Mouse (Mus musculus) C2C12 (cell line): ENCODE measurements around the gene Bptf. TPM values are rescaled to one million over a fixed set of nuclear protein-coding genes. Genes with fewer than 3 reads are reported as not detected.
"Not testable (repeated sequence)": the region's sequence is repeated elsewhere in the genome, so short reads cannot be mapped to it uniquely, and the experiment has no call there.

ENCODE experiments used
- H3K27me3 ChIP-seq: one replicate; pipeline ENCODE4 v1.6.1; 2011; ENCODE audit not compliant: control insufficient read depth, insufficient read depth, insufficient read length
- H3K36me3 ChIP-seq: one replicate; pipeline ENCODE4 v1.6.1; 2011; ENCODE audit not compliant: control insufficient read depth, insufficient read depth
- H3K4me3 ChIP-seq: one replicate; pipeline ENCODE4 v1.5.1; 2011; ENCODE audit warnings: mild to moderate bottlenecking, control low read depth; ENCODE audit not compliant: poor library complexity, insufficient read depth, severe bottlenecking
- H3K79me2 ChIP-seq: one replicate; pipeline ENCODE4 v1.6.1; 2011; ENCODE audit not compliant: control insufficient read depth, insufficient read depth
- H3K79me3 ChIP-seq: one replicate; pipeline ENCODE4 v1.6.1; 2011; ENCODE audit warnings: low read depth, control low read depth
- H3ac ChIP-seq: one replicate; pipeline ENCODE3; 2011; ENCODE audit warnings: low read depth; ENCODE audit not compliant: control insufficient read depth, insufficient read length
- CEBPB ChIP-seq: IDR thresholded peaks from one replicate; pipeline ENCODE4 v1.6.1; 2011; ENCODE audit warnings: low read depth, mild to moderate bottlenecking, control low read depth, moderate library complexity
- CTCF ChIP-seq: IDR thresholded peaks from one replicate; pipeline ENCODE4 v1.5.1; 2011; ENCODE audit not compliant: control insufficient read depth, insufficient read depth, insufficient read length
- FOSL1 ChIP-seq: IDR thresholded peaks from one replicate; pipeline ENCODE4 v1.8.0; 2011; ENCODE audit warnings: mild to moderate bottlenecking, low read length; ENCODE audit not compliant: poor library complexity, insufficient read depth, severe bottlenecking
- MAX ChIP-seq: IDR thresholded peaks from one replicate; pipeline ENCODE4 v1.6.1; 2011; ENCODE audit warnings: mild to moderate bottlenecking, control low read depth
- MYOD1 ChIP-seq: IDR thresholded peaks from one replicate; pipeline ENCODE4 v1.6.1; 2011; ENCODE audit warnings: low read depth; ENCODE audit not compliant: control insufficient read depth, insufficient read length
- MYOG ChIP-seq: IDR thresholded peaks from one replicate; pipeline ENCODE4 v1.6.1; 2011; ENCODE audit not compliant: control insufficient read depth, insufficient read length; ENCODE audit errors: extremely low read depth
- USF1 ChIP-seq: IDR thresholded peaks from one replicate; pipeline ENCODE4 v1.6.1; 2011; ENCODE audit warnings: low read depth, mild to moderate bottlenecking, control low read depth, moderate library complexity
- polyA plus RNA-seq: library from polyadenylated mRNA; unstranded; fragments of >200 nt; fragmentation: generic; extraction: Trizol; gene quantifications from one replicate; pipeline ENCODE4 v1.2.1, GENCODE M21; 2012; ENCODE audit warnings: missing spikeins

Bptf gene
- polyA plus RNA-seq, 1 experiment: 14.8 TPM

DNA sequence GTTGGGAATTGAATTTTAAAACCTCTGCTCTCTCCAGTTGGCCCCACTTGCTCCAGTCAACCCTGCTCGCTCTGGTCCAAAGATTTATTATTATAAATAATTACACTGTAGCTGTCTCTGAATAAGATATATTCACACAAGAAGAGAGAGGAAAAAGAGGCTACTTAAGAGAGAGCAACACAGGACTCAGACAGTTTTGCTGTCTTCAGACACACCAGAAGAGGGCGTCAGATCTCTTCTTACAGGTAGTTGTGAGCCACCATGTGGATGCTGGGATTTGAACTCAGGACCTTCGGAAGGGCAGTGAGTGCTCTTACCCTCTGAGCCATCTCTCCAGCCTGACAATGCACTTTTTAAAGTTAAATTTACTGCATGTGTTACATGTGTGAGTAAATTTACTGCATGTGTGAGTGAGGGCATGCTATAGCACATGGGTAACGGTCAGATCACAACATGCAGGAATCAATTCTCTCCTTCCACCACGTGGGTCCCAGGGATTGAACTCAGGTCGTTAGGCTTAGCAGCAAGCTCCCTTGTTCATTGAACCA lies 114.5 kb downstream of the Bptf start:
- Histone ChIP-seq H3K4me3 (no peak overlapping the region), H3K79me3 (peaks cover 2% of the 10 kb centered on the region), H3ac (no peak overlapping the region), H3K27me3 (no peaks in the 10 kb centered on the region), H3K36me3 (no peaks in the 10 kb centered on the region), H3K79me2 (no peaks in the 10 kb centered on the region)
- TF ChIP-seq CTCF (no peak), MAX (no peak), MYOG (no peak), CEBPB (no peak), FOSL1 (no peak), MYOD1 (no peak), USF1 (no peak)

DNA sequence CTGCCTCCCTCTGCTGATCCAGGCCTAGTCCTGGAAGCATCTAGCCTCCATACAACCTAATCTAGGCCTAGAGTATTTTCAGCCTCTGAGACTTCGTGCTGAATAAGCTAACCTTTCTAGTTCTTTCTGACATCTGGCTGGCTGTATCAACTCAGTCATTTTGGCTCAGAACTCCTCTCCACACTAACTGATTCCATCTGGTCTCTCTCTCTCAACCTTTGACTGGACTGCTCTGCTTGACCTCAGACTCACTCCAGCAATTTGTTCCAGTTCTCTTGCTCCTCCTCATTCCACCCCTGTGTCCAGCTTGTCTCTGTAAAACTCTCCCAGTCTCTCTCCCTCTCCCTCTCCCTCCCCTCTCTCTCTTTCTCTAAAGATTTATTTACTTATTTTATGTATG lies 115.0 kb downstream of the Bptf start:
- Histone ChIP-seq H3ac (no peak overlapping the region), H3K36me3 (no peaks in the 10 kb centered on the region), H3K4me3 (no peak overlapping the region), H3K79me3 (peaks cover 2% of the 10 kb centered on the region), H3K27me3 (no peaks in the 10 kb centered on the region), H3K79me2 (no peaks in the 10 kb centered on the region)
- TF ChIP-seq MAX (no peak), MYOG (no peak), CTCF (no peak), MYOD1 (no peak)

DNA sequence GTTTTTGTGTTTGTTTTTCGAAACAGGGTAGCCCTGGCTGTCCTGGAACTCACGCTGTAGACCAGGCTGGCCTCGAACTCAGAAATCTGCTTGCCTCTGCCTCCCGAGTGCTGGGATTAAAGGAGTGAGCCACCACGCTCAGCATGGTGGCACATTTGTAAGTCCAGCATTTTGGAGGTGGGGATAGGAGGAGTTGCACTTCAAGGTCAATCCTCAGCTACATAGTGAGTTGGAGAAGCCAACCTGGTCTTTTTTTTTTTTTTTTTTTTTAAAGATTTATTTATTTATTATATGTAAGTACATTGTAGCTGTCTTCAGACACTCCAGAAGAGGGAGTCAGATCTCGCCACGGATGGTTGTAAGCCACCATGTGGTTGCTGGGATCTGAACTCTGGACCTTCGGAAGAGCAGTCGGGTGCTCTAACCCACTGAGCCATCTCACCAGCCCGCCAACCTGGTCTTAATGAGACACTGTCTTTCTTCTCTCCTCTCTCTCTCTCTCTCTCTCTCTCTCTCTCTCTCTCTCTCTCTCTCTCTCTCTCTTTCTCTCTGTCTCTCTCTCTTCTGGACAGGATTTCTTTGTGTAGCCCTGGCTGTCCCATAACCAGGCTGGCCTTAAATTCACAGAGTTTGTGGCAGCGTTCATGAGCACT lies 116.3 kb downstream of the Bptf start:
- not testable (repeated sequence) for H3K79me2 ChIP-seq, H3K27me3 ChIP-seq

DNA sequence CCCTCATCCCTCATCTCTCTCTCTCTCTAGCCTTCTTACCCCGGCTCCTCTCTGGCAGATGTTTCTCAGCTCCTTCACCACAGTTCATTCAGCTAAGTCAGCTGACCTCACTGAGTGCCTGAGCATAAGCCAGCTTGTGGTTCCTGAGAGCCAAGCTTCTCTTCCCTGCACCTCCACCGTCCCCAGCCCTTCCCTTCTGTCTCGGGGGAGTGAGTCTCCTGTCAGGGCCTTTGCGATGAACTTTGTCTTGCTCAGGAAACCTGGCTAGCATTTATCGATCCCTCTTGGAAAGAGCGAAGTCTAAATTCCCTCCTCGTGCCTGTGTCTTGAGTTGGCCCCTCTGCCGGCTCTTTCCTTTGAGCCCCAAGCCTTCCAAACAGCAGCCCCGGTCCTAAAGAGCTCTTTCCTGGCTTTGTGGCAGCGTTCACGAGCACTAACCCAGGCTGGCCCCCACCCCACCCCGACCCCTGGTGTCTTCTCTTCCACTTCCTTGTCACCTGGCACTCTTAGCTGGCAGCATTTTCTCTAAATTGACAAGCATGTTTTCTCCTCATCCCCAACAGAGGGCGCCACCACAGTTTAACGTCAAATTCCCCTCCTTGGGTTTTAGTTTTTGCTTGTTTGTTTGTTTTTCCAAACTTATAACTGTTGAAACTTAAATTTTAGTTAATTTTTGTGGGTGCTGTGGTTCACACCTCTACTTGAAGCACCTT lies 117.2 kb downstream of the Bptf start:
- H3K79me3 ChIP-seq: peaks cover 2% of the 10 kb centered on the region
- H3K79me2 ChIP-seq: no peaks in the 10 kb centered on the region
- no peaks in the 10 kb centered on the region for H3K36me3 ChIP-seq
- no peaks in the 10 kb centered on the region for H3K27me3 ChIP-seq
- TF ChIP-seq CEBPB (no peak), USF1 (no peak), FOSL1 (no peak), CTCF (no peak), MYOG (no peak), MAX (no peak), MYOD1 (no peak)
- H3K4me3 ChIP-seq: no peak overlapping the region
- no peak overlapping the region for H3ac ChIP-seq

More for the DNA sequence above, 116.3 kb downstream of the Bptf start:
- H3K36me3 ChIP-seq, H3K79me3 ChIP-seq, H3ac ChIP-seq, H3K4me3 ChIP-seq: not testable (repeated sequence)

DNA sequence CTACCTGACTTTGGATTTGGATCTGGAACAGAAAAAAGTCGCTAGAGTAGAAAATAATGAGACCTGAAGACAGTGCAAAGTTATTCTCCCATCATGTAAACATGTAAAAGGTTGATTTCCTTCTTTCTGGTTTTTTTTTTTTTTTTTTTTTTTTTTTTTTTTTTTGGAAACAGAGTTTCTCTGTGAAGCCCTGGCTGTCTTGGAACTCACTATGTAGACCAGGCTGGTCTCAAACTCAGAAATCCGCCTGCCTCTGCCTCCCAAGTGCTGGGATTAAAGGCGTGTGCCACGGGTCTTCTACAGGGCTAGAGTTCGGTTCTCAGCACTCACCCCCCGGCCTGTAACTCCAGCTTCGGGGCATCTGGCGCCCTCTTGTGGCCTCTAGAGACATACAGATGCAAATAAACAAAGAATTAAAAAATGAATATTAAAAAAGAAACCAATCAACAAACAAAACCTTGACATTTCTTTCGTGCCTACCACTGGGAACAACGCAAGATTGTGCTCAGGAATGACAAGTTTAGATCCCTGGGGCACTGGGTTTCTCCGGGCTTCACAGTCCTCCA lies 117.8 kb downstream of the Bptf start:
- H3ac ChIP-seq: no peak overlapping the region
- TF ChIP-seq MYOD1 (no peak), CEBPB (no peak), USF1 (no peak), MAX (no peak), MYOG (no peak), FOSL1 (no peak), CTCF (no peak)
- no peak overlapping the region for H3K4me3 ChIP-seq
- no peaks in the 10 kb centered on the region for H3K36me3 ChIP-seq
- no peaks in the 10 kb centered on the region for H3K27me3 ChIP-seq
- no peaks in the 10 kb centered on the region for H3K79me2 ChIP-seq
- H3K79me3 ChIP-seq: peaks cover 2% of the 10 kb centered on the region
